Mouse (Mus musculus) hematopoietic stem cell, adult 5-6 weeks (primary cell): Measurements from ENCODE around the gene Mrps7. TPM values are rescaled to one million over a fixed set of nuclear protein-coding genes. Genes with fewer than 3 reads are reported as not detected.
A peak's percentile ranks its signal among the peaks of the same experiment; 100 is the strongest.
"Not testable (repeated sequence)": the region's sequence is repeated elsewhere in the genome, so short reads cannot be mapped to it uniquely, and the experiment has no call there.

Experiments used
- ATAC-seq, 2 experiments: fragments of 125-278 bp in 1 of 2; replicated peaks in 1 of 2; 2 replicates each; pipeline ENCODE4 v1.8.0; 2016 to 2017; ENCODE audit warnings: inconsistent platforms in 2 of 2, mild to moderate bottlenecking in 2 of 2, moderate number of reproducible peaks in 2 of 2, low read depth in 1 of 2, moderate TSS enrichment in 1 of 2; ENCODE audit not compliant: low FRiP score in 2 of 2, poor library complexity in 2 of 2, severe bottlenecking in 2 of 2, insufficient read depth in 1 of 2, low TSS enrichment in 1 of 2
- total RNA-seq: library from RNA; stranded (forward); fragments of 172-1452, 232-1000 nt; gene quantifications from 2 replicates; pipeline ENCODE4 v1.2.3, GENCODE M21; 2017

Mrps7 gene
- total RNA-seq, 1 experiment from 2014 or later = 28.1 TPM

DNA sequence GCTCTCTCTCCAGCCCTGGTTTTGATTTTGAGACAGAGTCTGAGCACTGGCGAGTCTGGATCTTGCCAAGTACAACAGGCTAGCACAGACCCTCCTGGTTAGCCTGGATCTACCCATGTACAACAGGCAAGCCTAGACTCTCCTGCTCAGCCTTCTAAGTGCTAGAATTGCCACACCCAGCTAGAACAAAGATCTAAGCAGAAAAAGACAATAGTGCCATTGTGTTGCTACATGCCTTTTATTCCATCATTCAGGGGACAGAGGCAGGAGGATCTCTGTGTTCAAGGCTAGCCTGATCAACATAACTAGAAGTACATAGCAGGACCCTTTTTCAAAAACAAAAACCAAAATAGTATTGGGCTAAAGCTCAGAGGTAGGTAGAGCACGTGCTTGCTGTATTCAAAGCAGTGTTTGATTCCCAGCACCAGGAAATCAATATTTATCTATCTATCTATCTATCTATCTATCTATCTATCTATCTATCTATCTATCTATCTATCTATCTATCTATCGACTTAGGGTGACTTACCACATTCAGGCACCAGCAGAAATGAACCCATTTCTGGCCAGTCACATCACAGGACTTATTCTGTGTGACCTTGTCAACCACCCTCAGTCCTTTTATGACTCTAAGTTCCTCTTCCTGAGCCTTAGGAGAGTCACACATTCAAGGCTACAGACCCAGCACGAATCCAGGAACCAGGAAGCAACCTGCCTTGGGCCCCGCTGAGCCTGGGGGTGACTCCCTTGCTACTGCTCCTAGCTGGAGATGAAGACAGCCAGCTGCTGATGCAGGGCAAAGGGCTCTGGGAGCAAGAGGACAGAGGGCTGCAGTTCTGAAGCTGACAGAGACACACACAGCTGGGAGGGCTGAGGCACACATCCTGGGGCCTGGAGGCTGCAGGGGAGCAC lies 35.0 kb downstream of the Mrps7 start:
- ATAC-seq = peak; percentile 47 to 58

DNA sequence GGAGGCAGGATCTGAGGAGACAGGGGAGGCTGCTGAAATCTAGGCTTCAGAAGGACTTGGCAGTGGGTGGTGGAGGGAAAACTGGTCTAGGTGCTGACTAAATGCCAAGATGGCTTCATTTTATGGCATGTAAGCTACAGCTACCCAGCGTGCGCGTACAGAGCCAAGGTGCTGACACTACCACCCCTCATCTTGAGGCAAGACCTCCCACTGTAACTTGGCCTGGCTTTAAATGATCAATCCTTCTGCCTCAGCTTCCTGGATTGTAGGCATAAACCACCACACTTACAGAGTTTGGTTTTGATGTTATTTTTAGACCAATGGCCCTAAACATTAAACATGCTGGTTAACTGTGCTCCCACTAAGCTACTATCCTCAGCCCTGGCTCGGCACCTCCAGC lies 35.8 kb downstream of the Mrps7 start:
- no peak for ATAC-seq

DNA sequence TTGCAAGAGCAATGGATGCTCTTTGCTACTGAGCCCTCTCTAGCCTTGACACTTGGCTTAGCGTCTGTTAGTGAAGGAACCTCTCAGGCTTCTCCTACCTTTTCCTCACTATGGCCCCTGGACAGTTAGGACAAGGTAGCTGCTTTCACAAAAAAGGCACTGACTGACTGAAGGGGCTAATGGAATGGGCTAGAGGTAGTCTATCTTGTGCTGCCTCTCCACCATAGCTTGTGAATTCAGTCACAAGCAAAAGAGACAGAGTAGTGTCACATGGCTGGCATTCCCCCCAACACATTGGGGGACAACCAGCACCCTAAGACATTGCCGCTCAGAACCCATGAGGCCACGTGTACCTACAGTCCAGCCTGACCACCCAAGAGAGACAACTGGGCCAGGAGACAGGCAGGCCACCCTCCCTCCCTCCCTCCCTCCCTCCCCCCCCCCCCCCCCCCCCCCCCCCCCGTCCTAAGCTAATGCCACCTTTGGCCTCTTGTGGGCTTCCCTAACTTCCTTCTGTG lies 36.6 kb downstream of the Mrps7 start:
- no peak for ATAC-seq

DNA sequence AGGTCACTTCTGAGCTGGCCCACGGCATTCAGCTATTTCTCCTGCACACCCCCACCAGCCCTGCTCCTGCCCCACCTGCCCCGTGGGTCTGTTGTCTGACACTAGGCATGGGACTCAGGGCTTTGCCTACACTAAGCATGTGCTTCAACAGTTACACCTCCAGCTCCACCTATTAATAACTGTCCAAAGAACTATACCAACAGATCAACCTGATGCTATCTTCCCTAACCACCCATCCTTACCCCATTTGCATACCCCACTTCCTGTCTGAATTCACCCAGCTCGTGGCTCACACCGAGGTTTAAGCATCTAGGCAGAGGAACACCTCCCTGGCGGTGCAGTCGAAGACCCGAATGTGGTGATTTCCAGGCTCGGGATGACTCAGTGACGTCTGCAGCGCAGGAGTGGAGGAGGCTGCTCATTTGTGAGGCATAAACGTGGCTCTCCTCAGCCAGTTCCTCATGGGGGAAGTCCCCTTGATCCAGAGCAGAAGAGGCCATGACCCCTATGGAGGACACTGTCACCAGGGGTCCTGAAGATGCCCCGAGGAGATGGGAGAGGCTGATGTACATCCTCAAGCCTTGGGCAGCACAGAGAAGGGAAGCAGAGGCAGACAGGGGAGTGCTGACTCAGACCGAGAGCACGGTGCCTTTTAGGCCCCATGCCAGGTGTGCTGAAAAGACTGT lies 37.4 kb downstream of the Mrps7 start:
- peak; percentile 51 to 83 for ATAC-seq

DNA sequence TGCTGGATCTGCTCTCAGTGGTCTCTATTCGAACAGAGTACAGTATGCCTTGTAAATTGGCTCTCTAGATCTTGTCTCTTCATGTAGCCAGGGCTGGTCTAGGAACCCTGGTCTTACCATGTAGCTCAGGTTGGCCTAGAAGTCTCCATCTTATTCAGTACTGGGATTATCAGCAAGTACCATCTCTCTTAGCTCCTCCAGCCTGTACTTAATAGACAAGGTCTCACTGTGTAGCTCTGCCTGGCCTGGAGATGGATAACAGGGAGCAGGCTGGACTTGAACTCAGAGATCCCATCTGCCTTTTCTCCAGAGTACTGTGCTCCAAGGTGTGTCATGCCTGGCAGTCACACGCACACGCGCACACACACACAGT lies 37.9 kb downstream of the Mrps7 start:
- no peak for ATAC-seq

DNA sequence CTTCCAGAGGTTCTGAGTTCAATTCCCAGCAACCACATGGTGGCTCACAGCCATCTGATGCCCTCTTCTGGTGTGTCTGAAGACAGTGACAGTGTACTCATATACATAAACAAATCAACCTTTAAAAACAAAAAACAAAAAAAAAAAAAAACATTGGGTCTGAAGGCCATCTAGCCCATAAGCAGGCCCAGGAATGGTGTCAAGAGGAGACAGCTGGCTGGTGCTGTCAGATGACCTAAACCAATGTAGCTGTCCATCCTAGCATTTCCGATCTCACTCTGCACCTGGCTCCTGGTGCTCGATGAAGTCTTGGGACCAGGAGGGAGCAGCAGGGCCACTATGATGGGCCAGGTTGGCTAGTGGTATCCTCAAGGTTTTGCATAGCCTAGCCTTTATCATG lies 39.0 kb downstream of the Mrps7 start:
- ATAC-seq = no peak

DNA sequence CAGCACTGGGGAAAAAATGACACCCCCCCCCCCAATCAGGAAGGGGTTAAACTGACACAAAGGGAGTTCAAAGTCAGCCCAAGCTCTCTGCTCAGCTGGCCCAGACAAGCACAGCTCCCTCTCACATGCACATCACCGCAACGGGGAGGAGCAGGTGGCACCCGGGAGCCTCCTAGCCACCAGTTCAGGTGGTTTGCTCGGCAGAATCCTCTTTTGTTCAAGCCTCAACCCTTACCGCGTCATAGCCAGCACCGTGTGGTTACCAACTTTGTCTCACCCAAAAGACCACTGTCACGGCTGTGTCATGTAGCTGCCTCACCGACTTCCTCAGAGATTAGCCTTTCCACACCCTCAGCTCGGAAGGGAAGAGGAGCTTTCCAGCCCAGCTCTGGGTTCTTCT lies 39.5 kb downstream of the Mrps7 start:
- no peak for ATAC-seq

DNA sequence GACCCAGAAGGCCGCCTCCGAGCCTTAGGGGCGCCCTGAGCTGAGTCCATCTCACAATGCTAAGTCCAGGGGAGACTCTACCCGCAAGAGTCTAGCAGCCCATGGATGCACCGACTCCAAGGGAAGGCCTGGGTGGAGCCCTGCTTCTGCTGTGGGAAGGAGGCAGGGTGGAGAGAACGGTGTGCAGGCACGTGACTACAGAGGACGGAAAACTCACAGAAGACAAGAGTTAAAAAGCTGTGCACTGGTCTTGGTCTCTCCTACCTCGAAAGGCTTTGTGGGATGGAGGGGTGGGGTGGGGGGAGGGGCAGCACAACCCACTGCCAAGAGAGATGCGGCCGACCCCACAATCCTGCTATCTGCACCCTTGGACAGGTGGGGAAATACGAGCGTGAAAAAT lies 40.6 kb downstream of the Mrps7 start:
- no peak for ATAC-seq

DNA sequence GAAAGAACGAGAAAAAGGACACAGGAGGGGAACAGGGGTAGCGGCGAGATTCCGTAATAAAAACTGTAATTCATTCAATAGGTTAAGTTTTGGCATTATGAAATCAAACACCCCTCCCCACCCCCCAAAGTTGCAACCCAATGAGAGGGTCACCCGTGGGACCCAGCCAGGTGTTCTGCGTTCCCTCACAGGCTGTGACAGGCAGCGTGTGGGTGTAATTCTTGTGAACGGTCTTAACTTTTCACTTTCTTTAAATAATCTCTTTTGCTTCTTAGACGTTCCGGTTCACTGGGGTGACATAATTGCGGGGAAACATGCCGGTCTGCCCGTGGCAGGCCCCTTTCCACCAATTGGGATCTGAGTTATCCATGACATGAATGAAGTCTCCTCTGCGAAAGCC lies 41.8 kb downstream of the Mrps7 start:
- not testable (repeated sequence) for ATAC-seq

DNA sequence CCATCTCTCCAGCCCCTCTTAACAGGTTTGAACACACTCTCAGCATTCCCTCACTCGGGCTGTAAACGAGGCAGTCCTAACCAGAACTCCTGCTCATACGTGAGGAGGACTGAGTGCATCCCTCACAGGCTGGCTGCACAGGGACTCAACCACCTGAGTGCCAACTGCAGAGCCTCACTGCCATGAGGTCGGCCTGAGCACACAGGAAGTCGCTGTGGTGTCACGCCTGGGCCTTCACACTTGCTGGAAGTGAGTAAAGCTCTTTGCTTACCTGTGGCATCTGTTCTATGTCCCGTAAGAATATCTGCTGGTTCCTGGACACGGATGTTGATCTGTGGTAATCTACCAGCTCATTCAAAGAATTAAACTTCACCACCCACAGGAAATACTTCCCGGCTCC lies 42.7 kb downstream of the Mrps7 start:
- no peak for ATAC-seq

DNA sequence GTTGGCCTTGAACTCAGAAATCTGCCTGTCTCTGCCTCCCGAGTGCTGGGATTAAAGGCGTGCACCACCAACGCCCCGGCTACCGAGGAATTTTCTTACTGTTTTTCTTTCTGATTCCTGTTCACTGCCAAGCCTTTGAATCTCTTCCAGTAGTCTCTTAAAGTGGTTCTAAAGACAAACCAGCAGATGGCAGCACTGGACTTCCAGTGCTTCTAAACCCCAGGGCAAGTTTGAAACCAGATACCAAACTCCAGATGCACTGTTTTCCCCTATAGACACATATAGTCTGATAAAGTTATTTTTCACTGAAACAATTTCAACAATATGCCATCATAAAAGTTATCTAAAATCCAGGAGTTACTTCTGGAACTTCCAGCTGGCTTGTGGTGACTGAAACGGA lies 43.7 kb downstream of the Mrps7 start:
- 0 out of 4 replicates have a peak, but pooled peaks of 1 of the 2 experiments have one; percentile 27 for ATAC-seq

DNA sequence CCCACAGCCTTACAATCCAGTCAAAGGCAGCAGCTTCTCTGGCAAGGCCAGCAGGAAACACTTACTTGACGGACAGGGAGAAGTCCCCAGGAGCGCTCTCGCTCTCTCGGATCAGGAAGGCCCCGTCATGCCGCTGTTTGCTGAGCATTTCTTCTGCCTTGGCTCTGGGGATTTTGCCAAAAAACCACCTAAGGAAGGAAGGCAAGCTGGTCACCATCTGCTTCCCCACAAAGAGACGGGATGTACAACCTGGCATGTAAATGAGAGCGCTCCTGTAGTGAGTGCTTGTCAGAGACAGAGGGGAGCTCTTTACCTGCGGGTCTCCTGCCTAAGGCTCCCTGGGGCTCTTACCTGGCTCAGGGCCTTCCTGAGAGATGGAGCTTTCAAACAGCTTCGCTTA lies 46.0 kb downstream of the Mrps7 start:
- ATAC-seq = peak in 1 of 2 experiments; percentile 34; a peak in 1 of 4 replicates

DNA sequence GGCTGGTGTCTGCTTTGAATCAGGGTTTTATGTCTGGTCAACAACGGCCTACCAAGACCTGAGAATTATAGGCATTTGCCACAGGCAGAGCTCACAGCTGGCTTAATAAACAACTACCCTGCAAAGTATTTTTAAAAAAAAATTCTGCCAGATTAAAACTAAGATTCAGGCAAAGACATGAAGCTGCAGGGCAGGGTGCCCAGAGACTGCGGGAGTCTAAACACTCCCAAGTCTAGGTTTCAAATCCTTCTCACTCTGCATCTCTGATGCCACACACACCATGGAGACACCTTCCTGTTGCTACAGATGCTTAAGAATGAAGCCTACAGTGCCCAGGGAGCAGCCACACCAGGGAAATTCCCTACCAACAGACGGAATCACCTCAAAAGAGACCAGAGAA lies 48.0 kb downstream of the Mrps7 start:
- no peak for ATAC-seq

DNA sequence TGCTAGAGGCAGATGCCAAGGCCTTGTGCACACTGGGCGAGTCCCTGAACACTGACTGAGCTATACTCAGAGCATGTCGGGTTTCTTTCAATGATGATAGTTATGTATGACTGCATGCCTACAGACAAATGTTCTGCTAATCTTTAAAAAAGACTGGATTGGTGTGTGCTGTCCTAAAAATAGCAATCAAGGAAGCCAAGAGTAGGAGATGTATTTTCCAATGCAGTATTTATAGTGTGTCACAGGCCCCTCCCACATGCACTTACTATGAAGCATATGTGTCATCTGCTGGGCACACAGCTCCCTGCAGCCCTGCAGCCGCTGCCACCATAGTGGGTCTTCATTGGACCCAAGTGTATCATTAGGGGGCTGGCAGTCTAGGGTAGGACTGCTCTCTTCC lies 49.5 kb downstream of the Mrps7 start:
- no peak for ATAC-seq

DNA sequence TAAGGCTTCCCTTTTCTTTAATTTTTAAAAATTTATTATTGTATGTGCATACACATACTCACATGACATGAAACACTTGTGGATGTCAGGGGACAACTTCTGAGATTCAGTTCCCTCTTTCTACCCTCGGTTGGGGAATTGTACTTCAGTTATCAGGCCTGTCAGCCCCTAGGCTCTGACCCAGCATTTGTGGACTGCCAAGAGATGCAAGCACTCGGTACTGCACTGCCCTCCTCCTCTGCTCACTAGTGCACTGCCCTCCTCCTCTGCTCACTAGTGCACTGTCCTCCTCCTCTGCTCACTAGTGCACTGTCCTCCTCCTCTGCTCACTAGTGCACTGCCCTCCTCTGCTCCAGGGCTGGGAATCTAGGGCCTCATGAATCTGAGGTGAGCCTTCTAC lies 50.4 kb downstream of the Mrps7 start:
- no peak for ATAC-seq
